Comparison of ENCODE assay signal across 9 mouse cellular contexts in genomic region chr11:103262412-103263267, GRCm38 (mm10). TPM values are rescaled to one million over a fixed set of nuclear protein-coding genes. Genes with fewer than 3 reads are reported as not detected.
DNase-seq lines count a peak whose midpoint lies in the region; ATAC-seq lines count a peak whose summit lies in the region.
"Had no signal": no experiment of that assay in that cellular context is flagged by ENCODE, and none has a peak within 500 bp of the region (broad histone marks: within the 10 kb centered on the region; RNA-seq: fewer than 3 reads in every experiment).

No protein-coding gene starts in this region.

- H3K27ac ChIP-seq in neural tube, embryonic 12.5 days = no peak overlapping the region
- peak overlapping the region in 1 of 2 experiments; percentile 61; a peak in 2 of 4 replicates for H3K27ac ChIP-seq in heart, embryonic 14.5 days (replicated peaks in 1 of 2; ENCODE audit: control insufficient read depth in 1 of 2, insufficient read depth in 1 of 2, low read depth in 2 of 2, low read length in 2 of 2)
- H3K27ac ChIP-seq: limb, embryonic 12.5 days had no signal

- no peaks in the 10 kb centered on the region for H3K27me3 ChIP-seq in neural tube, embryonic 12.5 days (replicated peaks)
- H3K27me3 ChIP-seq in heart, embryonic 14.5 days (ENCODE audit: control insufficient read depth, insufficient read depth, low read length) = no peaks in the 10 kb centered on the region
- H3K27me3 ChIP-seq: limb, embryonic 12.5 days had no signal

- no peaks in the 10 kb centered on the region; the same call in 1 of the 2 replicates for H3K36me3 ChIP-seq in neural tube, embryonic 12.5 days
- no peaks in the 10 kb centered on the region for H3K36me3 ChIP-seq in heart, embryonic 14.5 days (ENCODE audit: control insufficient read depth, insufficient read depth, low read length)
- H3K36me3 ChIP-seq: limb, embryonic 12.5 days had no signal

- 65% methylated on average over 20 of the region's 20 CpGs for WGBS in neural tube, embryonic 12.5 days
- WGBS in heart, embryonic 14.5 days = 59% methylated on average over 20 of the region's 20 CpGs

- no peak overlapping the region for H3K4me3 ChIP-seq in neural tube, embryonic 12.5 days
- no peak overlapping the region for H3K4me3 ChIP-seq in heart, embryonic 14.5 days (ENCODE audit: control insufficient read depth in 1 of 2, insufficient read depth in 1 of 2, low read depth in 1 of 2, low read length in 2 of 2)
- H3K4me3 ChIP-seq: limb, embryonic 12.5 days had no signal

- 0 out of 2 replicates have a peak overlapping the region, but pooled peaks have one; percentile 1 for H3K4me2 ChIP-seq in neural tube, embryonic 12.5 days (replicated peaks)
- H3K4me2 ChIP-seq in heart, embryonic 14.5 days (ENCODE audit: low read length) = peak overlapping the region; percentile 55
- H3K4me2 ChIP-seq: limb, embryonic 12.5 days had no signal

- DNase-seq in neural tube, embryonic 10.5 days (ENCODE audit: extremely low spot score, low spot score) = no peak
- peak; percentile 47 to 65 for DNase-seq in kidney, postnatal 25 days
- peak; percentile 86 for DNase-seq in naive thymus-derived CD4-positive, alpha-beta T cell, adult 2 months (ENCODE audit: low read depth)
- peak; percentile 52 to 72 for DNase-seq in urinary bladder, postnatal 36 days (ENCODE audit: low spot score in 2 of 2)
- no peak for DNase-seq in layer of hippocampus, postnatal 14 days (ENCODE audit: low spot score in 2 of 2)

- peaks cover 44% of the 10 kb centered on the region for H3K4me1 ChIP-seq in neural tube, embryonic 12.5 days
- H3K4me1 ChIP-seq in heart, embryonic 14.5 days (ENCODE audit: control insufficient read depth in 2 of 2, insufficient read depth in 2 of 2, low read length in 2 of 2) = peaks cover 21 to 33% of the 10 kb centered on the region in 2 experiments

- no peak for ATAC-seq in neural tube, embryonic 12.5 days (ENCODE audit: low FRiP score, low read depth)
- ATAC-seq in heart, embryonic 14.5 days (ENCODE audit: insufficient number of reproducible peaks, insufficient read depth, low FRiP score, low read depth) = no peak
- ATAC-seq in megakaryocyte-erythroid progenitor cell, adult 5-6 weeks (replicated peaks; ENCODE audit: low FRiP score, low TSS enrichment, poor library complexity, severe bottlenecking) = no peak

- no peaks in the 10 kb centered on the region for H3K9me3 ChIP-seq in neural tube, embryonic 12.5 days
- H3K9me3 ChIP-seq in heart, embryonic 14.5 days (ENCODE audit: control insufficient read depth, low read length) = no peaks in the 10 kb centered on the region
- H3K9me3 ChIP-seq: limb, embryonic 12.5 days had no signal

- H3K9ac ChIP-seq in neural tube, embryonic 12.5 days = 0 out of 2 replicates have a peak overlapping the region, but pooled peaks have one; percentile 17
- peak overlapping the region; percentile 60 for H3K9ac ChIP-seq in heart, embryonic 14.5 days (ENCODE audit: low read length)
- H3K9ac ChIP-seq: limb, embryonic 12.5 days had no signal

RNA-seq across cellular contexts. Expression of gene Map3k14, which starts 4.6 kb away (rescaled TPM):
- polyA plus RNA-seq in neural tube, embryonic 12.5 days (2016; fragmentation: Nextera tagmentation; extraction: Ambion mirVana) = 3.9 and 4.8 TPM in 2 replicates
- 1.3 and 1.5 TPM in 2 replicates for polyA plus RNA-seq in heart, embryonic 14.5 days (2014; fragmentation: Nextera tagmentation; extraction: Ambion mirVana)
- total RNA-seq in megakaryocyte-erythroid progenitor cell, adult 5-6 weeks (2014; fragmentation: Nextera tagmentation) = 1.8 and 2.9 TPM in 2 replicates
- total RNA-seq in megakaryocyte-erythroid progenitor cell, adult 5-6 weeks (2017) = 1.2 and 3.1 TPM in 2 replicates
- total RNA-seq in layer of hippocampus, postnatal 14 days (2021) = 1 to 10 TPM; 2.4 to 3.0 TPM

RNA-seq across cellular contexts. Expression of gene Spata32, which starts 44.4 kb away (rescaled TPM):
- polyA plus RNA-seq in neural tube, embryonic 12.5 days (2016; fragmentation: Nextera tagmentation; extraction: Ambion mirVana) = 0.18 and 0.31 TPM in 2 replicates
- not detected in 2 replicates for polyA plus RNA-seq in heart, embryonic 14.5 days (2014; fragmentation: Nextera tagmentation; extraction: Ambion mirVana)
- total RNA-seq in megakaryocyte-erythroid progenitor cell, adult 5-6 weeks (2014; fragmentation: Nextera tagmentation) = not detected in 2 replicates
- total RNA-seq in megakaryocyte-erythroid progenitor cell, adult 5-6 weeks (2017) = not detected in 2 replicates
- total RNA-seq in layer of hippocampus, postnatal 14 days (2021) = 1 to 10 TPM in 1 of 2 experiments, under 1 TPM in 1; 0.69 to 1.4 TPM
- polyA plus RNA-seq: limb, embryonic 12.5 days had no signal

RNA-seq across cellular contexts. Expression of gene 1700023F06Rik, which starts 54.3 kb away (rescaled TPM):
- 0.39 and 0.47 TPM in 2 replicates for polyA plus RNA-seq in neural tube, embryonic 12.5 days (2016; fragmentation: Nextera tagmentation; extraction: Ambion mirVana)
- 0.18 and 0.30 TPM in 2 replicates for polyA plus RNA-seq in heart, embryonic 14.5 days (2014; fragmentation: Nextera tagmentation; extraction: Ambion mirVana)
- not detected in 2 replicates for total RNA-seq in megakaryocyte-erythroid progenitor cell, adult 5-6 weeks (2014; fragmentation: Nextera tagmentation)
- total RNA-seq in megakaryocyte-erythroid progenitor cell, adult 5-6 weeks (2017) = not detected in 2 replicates
- total RNA-seq in layer of hippocampus, postnatal 14 days (2021) = 1 to 10 TPM; 1.4 TPM

Comparison
In these comparisons a context has a peak if more than half of its experiments do, and no peak if none do; other contexts are left out.
1. DNase-seq: peak in kidney, postnatal 25 days (2 of 2), naive thymus-derived CD4-positive, alpha-beta T cell, adult 2 months (single experiment) and urinary bladder, postnatal 36 days (2 of 2); none in neural tube, embryonic 10.5 days (single experiment) and layer of hippocampus, postnatal 14 days (0 of 2).